Mouse (Mus musculus) hindbrain, embryonic 15.5 days (tissue): ENCODE data around the gene Olfr1471. TPM values are rescaled to one million over a fixed set of nuclear protein-coding genes. Genes with fewer than 3 reads are reported as not detected.
"Not testable (repeated sequence)": the region's sequence is repeated elsewhere in the genome, so short reads cannot be mapped to it uniquely, and the experiment has no call there.

Experiments used
- ATAC-seq: fragments of 200-750 bp; cut with Nextera tagmentation; 2 replicates; pipeline ENCODE4 v1.8.0; 2017; ENCODE audit warnings: low read depth, moderate number of reproducible peaks, moderate TSS enrichment; ENCODE audit not compliant: low FRiP score
- H3K27ac ChIP-seq: fragments of 300-500 bp; sonication (generic); replicated peaks from 2 replicates; pipeline ENCODE4 v1.5.1; 2015; ENCODE audit warnings: mild to moderate bottlenecking, inconsistent platforms
- H3K27me3 ChIP-seq: fragments of 300-500 bp; sonication (generic); 2 replicates; pipeline ENCODE4 v1.6.1; 2015; ENCODE audit warnings: control low read depth, inconsistent platforms
- H3K36me3 ChIP-seq: fragments of 300-500 bp; sonication (generic); 2 replicates; pipeline ENCODE4 v1.6.1; 2015; ENCODE audit warnings: control low read depth, inconsistent platforms
- H3K4me1 ChIP-seq: fragments of 300-500 bp; sonication (generic); replicated peaks from 2 replicates; pipeline ENCODE4 v1.6.1; 2015; ENCODE audit warnings: control low read depth, inconsistent platforms
- H3K4me2 ChIP-seq: fragments of 300-500 bp; sonication (generic); 2 replicates; pipeline ENCODE4 v1.6.1; 2015; ENCODE audit warnings: moderate library complexity, mild to moderate bottlenecking, inconsistent platforms
- H3K4me3 ChIP-seq: fragments of 300-500 bp; sonication (generic); 2 replicates; pipeline ENCODE4 v1.5.1; 2015; ENCODE audit warnings: mild to moderate bottlenecking, inconsistent platforms
- H3K9ac ChIP-seq: fragments of 300-500 bp; sonication (generic); 2 replicates; pipeline ENCODE4 v1.6.1; 2015; ENCODE audit warnings: inconsistent platforms
- H3K9me3 ChIP-seq: fragments of 300-500 bp; sonication (generic); 2 replicates; pipeline ENCODE4 v1.6.1; 2016; ENCODE audit warnings: control low read depth, inconsistent platforms
- WGBS: fragments of 180-500 bp; shearing (Covaris S2); methylation state at CpG from one replicate; pipeline ENCODE4 v1.1.7; 2015; 5-methylcytosine and 5-hydroxymethylcytosine counted together
- polyA plus RNA-seq: library from polyadenylated mRNA; unstranded; fragments of >200 nt; fragmentation: Nextera tagmentation; extraction: Ambion mirVana; gene quantifications from 2 replicates; pipeline ENCODE4 v1.2.1, GENCODE M21; 2015

The Olfr1471 gene
- polyA plus RNA-seq, result not detected in 2 replicates

- H3K27ac ChIP-seq, ATAC-seq, H3K9ac ChIP-seq, H3K27me3 ChIP-seq, H3K36me3 ChIP-seq, H3K4me2 ChIP-seq, H3K4me1 ChIP-seq, H3K4me3 ChIP-seq, H3K9me3 ChIP-seq: not testable (repeated sequence)
- 77% methylated on average over 2 of the region's 2 CpGs for WGBS
These were observed at the start of gene Olfr1471 for GRCm38 (mm10) chr19:13443109-13443508. Gene Olfr1471, plus strand, starts transcription at chr19:13443409.

GRCm38 (mm10) chr19:13407549-13407948 is 35.7 kb upstream of the Olfr1471 start, which contains the start of gene Olfr1469:
Gene Olfr1469, plus strand, starts transcription at chr19:13407849.
- Histone ChIP-seq H3K4me2 (no peak within 1 kb of the TSS), H3K27ac (no peak within 1 kb of the TSS)
- 77% methylated on average over 2 of the region's 2 CpGs for WGBS

GRCm38 (mm10) chr19:13455986-13456385 is 12.8 kb downstream of the Olfr1471 start, which contains the start of gene Olfr1472:
Gene Olfr1472, minus strand, starts transcription at chr19:13456086.
- Histone ChIP-seq H3K36me3 (no peaks in the 10 kb centered on the region), H3K4me3 (no peak within 1 kb of the TSS)
- 82% methylated on average over 1 of the region's 1 CpGs for whole genome bisulfite sequencing

More at GRCm38 (mm10) chr19:13407549-13407948, 35.7 kb upstream of the Olfr1471 start, which contains the start of gene Olfr1469:
- no peak within 1 kb of the TSS for H3K9ac ChIP-seq
- H3K4me1 ChIP-seq, result no peaks in the 10 kb centered on the region
- H3K36me3 ChIP-seq, result no peaks in the 10 kb centered on the region
- ATAC-seq, result no peak
- H3K27me3 ChIP-seq, result no peaks in the 10 kb centered on the region
- no peaks in the 10 kb centered on the region for H3K9me3 ChIP-seq
- H3K4me3 ChIP-seq, result no peak within 1 kb of the TSS

GRCm38 (mm10) chr19:13469265-13469664 is 26.1 kb downstream of the Olfr1471 start, which contains the start of gene Olfr1474:
Gene Olfr1474, plus strand, starts transcription at chr19:13469565.
- not testable (repeated sequence) for H3K4me1 ChIP-seq, ATAC-seq, H3K27ac ChIP-seq, H3K9me3 ChIP-seq, H3K4me3 ChIP-seq, H3K36me3 ChIP-seq, H3K9ac ChIP-seq, H3K4me2 ChIP-seq, H3K27me3 ChIP-seq
- 81% methylated on average over 4 of the region's 4 CpGs for WGBS

More at GRCm38 (mm10) chr19:13455986-13456385, 12.8 kb downstream of the Olfr1471 start, which contains the start of gene Olfr1472:
- Histone ChIP-seq H3K27me3 (no peaks in the 10 kb centered on the region), H3K9ac (no peak within 1 kb of the TSS), H3K4me1 (no peaks in the 10 kb centered on the region), H3K27ac (no peak within 1 kb of the TSS), H3K9me3 (peaks cover 11% of the 10 kb centered on the region), H3K4me2 (no peak within 1 kb of the TSS)
- ATAC-seq, result no peak

- H3K27ac ChIP-seq, result no peak within 1 kb of the TSS
- H3K36me3 ChIP-seq, result no peaks in the 10 kb centered on the region
- H3K4me1 ChIP-seq, result no peaks in the 10 kb centered on the region
- ATAC-seq, result no peak
- H3K9ac ChIP-seq, result no peak within 1 kb of the TSS
- H3K27me3 ChIP-seq, result no peaks in the 10 kb centered on the region
- H3K4me3 ChIP-seq, result no peak within 1 kb of the TSS
- H3K4me2 ChIP-seq, result no peak within 1 kb of the TSS
- no peaks in the 10 kb centered on the region for H3K9me3 ChIP-seq
These were observed 36.9 kb downstream of the Olfr1471 start, which contains the start of gene Olfr1475 for GRCm38 (mm10) chr19:13480096-13480495. Gene Olfr1475, minus strand, starts transcription at chr19:13480196.

- Histone ChIP-seq H3K27me3 (no peaks in the 10 kb centered on the region), H3K36me3 (no peaks in the 10 kb centered on the region), H3K27ac (no peak within 1 kb of the TSS), H3K4me1 (no peaks in the 10 kb centered on the region), H3K4me3 (no peak within 1 kb of the TSS), H3K4me2 (no peak within 1 kb of the TSS), H3K9ac (no peak within 1 kb of the TSS), H3K9me3 (0 out of 2 replicates have a peak, but pooled peaks cover 6% of the 10 kb centered on the region)
- 80% methylated on average over 3 of the region's 3 CpGs for WGBS
- no peak for ATAC-seq
These were observed 57.0 kb downstream of the Olfr1471 start, which contains the start of gene Olfr1477 for GRCm38 (mm10) chr19:13500246-13500645. Gene Olfr1477, plus strand, starts transcription at chr19:13500546.

Other genes starting within 250 kb of the Olfr1471 start
- gene Olfr1463, start 212.1 kb upstream of the Olfr1471 start, polyA plus RNA-seq, result not detected in 2 replicates
- gene Olfr1465, start 127.9 kb upstream of the Olfr1471 start, polyA plus RNA-seq, result not detected in 2 replicates
- gene Olfr1466, start 104.5 kb upstream of the Olfr1471 start, polyA plus RNA-seq, result not detected in 2 replicates
- not detected in 2 replicates for gene Olfr1467, start 81.2 kb upstream of the Olfr1471 start, polyA plus RNA-seq
- not detected in 2 replicates for gene Olfr1469, start 35.6 kb upstream of the Olfr1471 start, polyA plus RNA-seq
- gene Olfr1472, start 12.7 kb downstream of the Olfr1471 start, polyA plus RNA-seq, result not detected in 2 replicates
- gene Olfr1474, start 26.2 kb downstream of the Olfr1471 start, polyA plus RNA-seq, result not detected in 2 replicates
- gene Olfr1475, start 36.8 kb downstream of the Olfr1471 start, polyA plus RNA-seq, result not detected in 2 replicates
- not detected in 2 replicates for gene Olfr1477, start 57.1 kb downstream of the Olfr1471 start, polyA plus RNA-seq
- not detected in 2 replicates for gene Olfr1480, start 84.5 kb downstream of the Olfr1471 start, polyA plus RNA-seq
- not detected in 2 replicates for gene Olfr1484, start 140.1 kb downstream of the Olfr1471 start, polyA plus RNA-seq
- not detected in 2 replicates for gene Olfr1487, start 174.0 kb downstream of the Olfr1471 start, polyA plus RNA-seq
- not detected in 2 replicates for gene Olfr1489, start 188.2 kb downstream of the Olfr1471 start, polyA plus RNA-seq
- not detected in 2 replicates for gene Olfr1490, start 207.7 kb downstream of the Olfr1471 start, polyA plus RNA-seq